Mouse (Mus musculus) olfactory bulb, adult 2 months (tissue): ENCODE measurements around the gene Zfp266. TPM values are rescaled to one million over a fixed set of nuclear protein-coding genes. Genes with fewer than 3 reads are reported as not detected.
"Not testable (repeated sequence)": the region's sequence is repeated elsewhere in the genome, so short reads cannot be mapped to it uniquely, and the experiment has no call there.

ENCODE experiments used
- H3K27ac ChIP-seq: fragments of 200-500 bp; 2 replicates; pipeline ENCODE4 v1.5.1; 2012; ENCODE audit warnings: low read depth, low read length; ENCODE audit not compliant: insufficient read depth
- H3K4me1 ChIP-seq: fragments of 200-500 bp; 2 replicates; pipeline ENCODE4 v1.6.1; 2012; ENCODE audit warnings: low read length; ENCODE audit not compliant: control insufficient read depth, insufficient read depth
- H3K4me3 ChIP-seq: fragments of 200-500 bp; 2 replicates; pipeline ENCODE4 v1.5.1; 2012; ENCODE audit warnings: mild to moderate bottlenecking, low read depth, low read length, moderate library complexity; ENCODE audit not compliant: insufficient read depth
- CTCF ChIP-seq: fragments of 200-500 bp; IDR thresholded peaks from 2 replicates; pipeline ENCODE4 v1.5.1; 2012; ENCODE audit warnings: low read depth, mild to moderate bottlenecking, low read length, moderate library complexity; ENCODE audit not compliant: insufficient read depth
- POLR2A ChIP-seq: fragments of 200-500 bp; IDR thresholded peaks from 2 replicates; pipeline ENCODE4 v1.6.1; 2012; ENCODE audit warnings: mild to moderate bottlenecking, low read depth, low read length, moderate library complexity; ENCODE audit not compliant: insufficient read depth
- WGBS: fragments of 180-500 bp; shearing (Covaris S2); methylation state at CpG from one replicate; pipeline ENCODE4 v1.1.7; 2018; 5-methylcytosine and 5-hydroxymethylcytosine counted together
- polyA plus RNA-seq: library from polyadenylated mRNA; stranded (reverse); fragments of >200 nt; gene quantifications from 2 replicates; pipeline ENCODE4 v1.2.4, GENCODE M21; 2012; ENCODE audit warnings: low replicate concordance; ENCODE audit not compliant: missing spikeins, insufficient read depth, insufficient read length

The Zfp266 gene
- 158 TPM in 1 of 2 replicates, not detected in the other for polyA plus RNA-seq

DNA sequence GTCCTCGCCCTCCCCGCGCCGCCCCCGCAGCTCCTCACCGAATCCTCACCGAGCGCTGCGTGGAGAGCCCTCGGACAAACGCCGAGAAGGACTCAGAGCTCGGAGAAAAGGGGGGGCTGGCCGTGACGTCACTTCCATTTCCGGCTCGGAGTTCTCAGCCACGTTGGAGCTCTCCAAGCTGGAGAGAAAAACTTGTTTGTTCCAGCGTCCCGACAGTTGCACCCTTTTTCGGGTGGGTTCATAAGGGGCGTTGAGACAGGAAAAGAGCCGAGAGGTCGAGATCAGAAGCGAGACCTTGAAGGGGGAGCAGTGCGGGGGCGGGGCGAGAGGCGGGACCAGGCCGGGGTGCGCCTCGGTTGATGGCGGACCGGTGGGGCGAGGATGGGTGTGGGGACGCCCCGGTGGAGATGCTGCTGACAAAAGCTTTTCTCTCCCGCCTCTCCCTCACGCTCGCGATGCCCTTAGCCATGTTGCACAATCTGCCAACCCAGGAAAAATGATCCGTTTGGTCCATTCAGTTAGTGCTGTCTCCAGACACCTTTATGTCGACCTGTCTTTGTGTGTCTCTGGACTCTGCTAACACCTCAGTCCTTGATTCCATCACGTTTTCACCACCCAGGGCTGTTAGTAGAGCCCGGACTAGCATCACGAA lies at the start of gene Zfp266:
Gene Zfp266, minus strand, starts transcription at position 112 of the 652 bp plus-strand sequence.
- WGBS = under 1% methylated on average over 46 of the region's 46 CpGs
- peak within 1 kb of the TSS; percentile 89 for H3K27ac ChIP-seq
- TF ChIP-seq POLR2A (peak; percentile 65; the same call in 1 of the 2 replicates), CTCF (no peak)
- peak within 1 kb of the TSS; percentile 64 for H3K4me3 ChIP-seq
- H3K4me1 ChIP-seq = peaks cover 3% of the 10 kb centered on the region; the same call in 1 of the 2 replicates

DNA sequence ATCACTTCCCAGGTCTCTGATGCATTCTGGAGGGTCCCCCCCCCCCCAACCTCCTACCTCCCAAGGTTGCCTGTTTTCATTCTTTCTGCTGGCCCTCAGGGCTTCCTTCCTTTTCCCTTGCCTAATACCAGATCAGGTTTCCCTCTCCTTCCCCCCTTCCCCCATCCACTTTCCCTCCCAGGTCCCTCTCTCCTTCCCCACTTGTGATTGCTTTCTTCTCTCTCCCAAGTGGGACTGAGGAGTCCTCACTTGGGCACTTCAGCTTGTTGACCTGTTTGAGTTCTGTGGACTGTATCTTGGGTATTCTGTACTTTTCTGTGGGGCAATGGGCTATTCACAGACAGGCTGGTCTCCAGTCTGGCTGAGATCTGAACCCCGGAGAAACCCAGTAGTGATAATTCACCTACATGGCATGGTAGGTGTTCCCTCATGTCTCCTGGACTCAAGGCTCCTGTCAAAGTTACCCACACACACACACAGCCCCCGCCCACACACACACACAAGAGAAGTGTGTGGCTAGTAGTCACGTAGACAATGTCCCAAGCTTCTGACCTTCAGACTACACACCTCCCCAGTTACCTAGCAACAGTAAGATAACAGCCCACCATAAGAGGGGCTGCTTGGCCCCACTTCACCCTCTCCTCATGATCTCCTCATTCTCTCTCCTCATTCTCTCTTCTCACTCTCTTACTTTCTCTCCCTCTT lies 44.3 kb upstream of the Zfp266 start:
- not testable (repeated sequence) for H3K4me1 ChIP-seq, H3K4me3 ChIP-seq, H3K27ac ChIP-seq
- 78% methylated on average over 3 of the region's 3 CpGs for WGBS

DNA sequence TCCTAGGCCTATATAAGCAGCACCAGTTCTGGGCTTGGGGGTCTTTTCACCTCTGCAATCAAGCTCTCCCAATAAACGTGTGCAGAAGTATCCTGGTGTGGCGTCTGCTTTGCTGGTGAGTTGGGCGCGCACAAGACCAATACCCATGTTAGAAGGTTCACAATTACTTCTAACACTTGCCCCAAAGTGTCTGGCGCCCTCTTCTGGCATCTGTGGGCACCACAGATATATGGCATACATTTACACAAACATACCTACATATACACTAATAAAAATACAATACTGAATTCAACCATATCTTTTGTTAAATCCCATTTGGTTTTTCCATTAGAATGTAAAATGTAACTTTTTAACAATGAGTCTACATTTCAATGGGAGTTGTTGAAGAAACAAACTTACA lies 41.0 kb upstream of the Zfp266 start:
- no peak overlapping the region for H3K27ac ChIP-seq
- H3K4me1 ChIP-seq = no peaks in the 10 kb centered on the region
- TF ChIP-seq POLR2A (no peak), CTCF (no peak)
- no peak overlapping the region for H3K4me3 ChIP-seq
- 83% methylated on average over 5 of the region's 5 CpGs for WGBS

DNA sequence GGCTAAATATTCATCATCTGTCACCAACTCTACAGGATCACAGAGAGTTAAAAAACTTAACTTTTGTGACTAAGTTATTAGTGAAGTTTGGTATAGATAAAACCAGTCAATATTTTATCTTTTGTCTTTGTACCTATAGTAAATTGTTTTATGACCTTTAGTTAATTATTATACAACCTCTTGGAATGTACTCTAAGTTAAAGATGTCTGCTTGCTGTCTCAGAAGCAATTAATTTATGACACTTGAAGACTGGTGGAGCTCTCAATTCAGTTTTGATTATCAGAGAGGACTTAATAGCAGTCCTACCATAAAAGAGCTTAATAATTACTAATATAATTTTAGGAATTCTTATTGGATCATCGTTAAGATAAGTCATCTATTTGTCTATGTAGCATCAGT lies 31.5 kb upstream of the Zfp266 start:
- Histone ChIP-seq H3K4me3 (no peak overlapping the region), H3K27ac (no peak overlapping the region), H3K4me1 (no peaks in the 10 kb centered on the region)
- TF ChIP-seq CTCF (no peak), POLR2A (no peak)
- whole genome bisulfite sequencing = 76% methylated on average over 1 of the region's 1 CpGs

DNA sequence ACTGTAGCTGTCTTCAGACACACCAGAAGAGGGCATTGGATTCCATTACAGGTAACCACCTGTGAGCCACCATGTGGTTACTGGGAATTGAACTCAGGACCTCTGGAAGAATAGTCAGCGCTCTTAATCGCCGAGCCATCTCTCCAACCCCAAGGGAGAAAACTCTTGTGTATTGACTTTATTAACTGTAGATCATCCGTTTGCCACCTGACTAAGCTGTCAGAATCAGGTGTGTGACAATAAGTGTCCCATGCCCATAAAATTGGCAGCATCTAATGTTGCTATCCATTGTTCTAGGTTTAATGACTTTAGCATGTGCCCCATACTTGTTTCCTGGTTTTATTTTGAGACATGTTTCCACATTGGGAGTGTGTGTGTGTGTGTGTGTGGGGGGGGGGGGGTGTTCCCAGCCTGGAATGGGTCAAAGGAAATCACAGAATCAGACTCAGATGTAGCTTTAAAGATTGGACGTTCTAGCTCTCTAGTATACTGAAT lies 30.6 kb upstream of the Zfp266 start:
- 56% methylated on average over 5 of the region's 5 CpGs for WGBS
- Histone ChIP-seq H3K4me3 (no peak overlapping the region), H3K27ac (no peak overlapping the region), H3K4me1 (no peaks in the 10 kb centered on the region)
- no peak for TF ChIP-seq POLR2A
- TF ChIP-seq CTCF = no peak

DNA sequence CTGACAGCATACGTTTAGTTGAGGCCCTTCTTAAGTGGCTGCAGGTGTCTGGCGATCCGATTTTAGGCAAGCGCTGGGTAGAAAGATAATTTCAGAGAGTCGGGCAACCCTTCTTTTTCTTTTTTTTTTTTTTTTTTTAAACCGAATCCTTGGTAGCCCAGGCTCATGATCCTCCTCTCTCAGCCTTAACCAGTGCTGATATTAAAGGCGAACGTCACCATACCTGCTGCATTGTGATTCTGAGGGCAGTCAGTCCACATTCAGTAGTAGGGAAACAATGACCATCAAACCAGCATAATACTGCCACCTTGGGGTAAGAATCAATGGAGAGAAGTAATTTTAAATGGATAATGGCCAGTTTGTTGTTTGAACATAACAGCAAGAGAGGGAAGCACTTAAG lies 23.9 kb upstream of the Zfp266 start:
- H3K4me1 ChIP-seq = peaks cover 4% of the 10 kb centered on the region
- H3K4me3 ChIP-seq = peak overlapping the region; percentile 45; the same call in 1 of the 2 replicates
- 0 out of 2 replicates have a peak overlapping the region, but pooled peaks have one; percentile 7 for H3K27ac ChIP-seq
- 20% methylated on average over 8 of the region's 8 CpGs for WGBS
- TF ChIP-seq CTCF = no peak
- TF ChIP-seq POLR2A = no peak

DNA sequence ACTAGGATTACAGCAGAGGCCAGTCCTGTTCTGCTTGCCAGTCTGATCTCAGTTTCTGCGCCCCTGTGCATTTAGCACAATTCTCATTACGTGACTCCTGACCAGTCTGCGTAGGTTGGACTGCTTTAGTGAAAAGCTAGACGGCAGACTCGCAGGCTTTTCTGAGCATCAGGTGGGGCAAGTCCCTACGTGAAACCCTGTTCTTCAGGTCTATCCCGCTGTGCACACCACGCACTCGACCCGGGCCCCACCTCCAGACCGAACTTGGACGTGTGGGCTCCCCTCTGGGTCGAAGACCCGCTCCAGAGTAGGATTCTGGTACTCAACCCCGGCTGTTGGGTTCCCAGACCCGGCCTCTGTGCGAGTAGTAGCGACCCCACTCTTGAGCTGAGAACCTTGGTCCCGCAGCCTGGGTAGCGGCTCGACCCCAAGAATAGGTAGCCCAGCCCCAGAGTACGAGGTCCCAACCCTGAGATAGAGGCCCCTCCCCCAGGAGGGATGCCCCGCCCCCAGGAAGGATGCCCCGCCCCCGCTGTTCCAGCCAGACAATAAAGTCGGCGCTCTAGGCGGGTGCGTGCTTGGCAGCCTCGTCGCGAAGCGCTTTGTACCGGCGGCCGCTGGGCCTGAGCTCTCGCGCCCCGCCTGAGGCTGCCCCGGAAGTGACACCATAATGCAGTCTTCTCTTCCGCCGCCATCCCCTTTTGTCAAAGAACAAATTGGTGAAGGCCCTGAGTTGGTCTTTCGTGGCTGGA lies 23.0 kb upstream of the Zfp266 start:
- H3K4me1 ChIP-seq = peaks cover 4% of the 10 kb centered on the region
- 2% methylated on average over 43 of the region's 43 CpGs for WGBS
- TF ChIP-seq POLR2A (peak; percentile 69), CTCF (no peak)

DNA sequence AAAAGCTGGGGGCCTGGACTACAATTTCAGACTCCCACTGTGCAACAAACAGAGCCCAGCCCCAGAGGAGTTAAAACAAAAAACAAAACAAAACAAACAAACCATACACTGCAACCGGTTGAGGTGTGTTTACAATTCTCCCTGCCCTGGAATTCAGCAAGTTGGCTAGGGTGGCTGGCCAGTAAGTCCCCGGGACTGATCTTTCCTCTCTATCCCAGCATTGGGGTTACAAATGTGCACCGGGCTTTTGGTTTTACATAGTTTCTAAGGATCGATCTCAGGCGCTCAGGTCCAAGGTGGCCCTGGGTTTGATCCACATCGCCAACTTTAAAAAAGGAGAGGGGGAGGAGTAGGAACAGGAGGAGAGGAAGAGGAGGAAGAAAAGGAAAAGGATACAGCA lies 22.3 kb upstream of the Zfp266 start:
- Histone ChIP-seq H3K4me3 (no peak overlapping the region), H3K27ac (no peak overlapping the region), H3K4me1 (peaks cover 4% of the 10 kb centered on the region)
- 39% methylated on average over 6 of the region's 6 CpGs for WGBS
- TF ChIP-seq POLR2A = no peak
- TF ChIP-seq CTCF = no peak

More for the DNA sequence above, 23.0 kb upstream of the Zfp266 start:
- H3K27ac ChIP-seq = peak overlapping the region; percentile 7
- peak overlapping the region; percentile 45 for H3K4me3 ChIP-seq
